Mouse (Mus musculus): ENCODE data around the gene Gm49380.

GRCm38 (mm10) chr9:44119948-44120465 is 6.7 kb upstream of the Gm49380 start:
- no peak for TF ChIP-seq CTCF (IDR thresholded peaks at IDR 0.05; ENCODE audit: borderline replicate concordance, extremely low read depth, insufficient read depth, insufficient read length)
- TF ChIP-seq POLR2A (IDR thresholded peaks at IDR 0.05; ENCODE audit: borderline replicate concordance, extremely low read depth, insufficient read depth, insufficient read length, poor library complexity, severe bottlenecking) = no peak
